Mouse (Mus musculus): ENCODE results near the gene Lcmt2. TPM values are rescaled to one million over a fixed set of nuclear protein-coding genes. Genes with fewer than 3 reads are reported as not detected.
"Not testable (repeated sequence)": the region's sequence is repeated elsewhere in the genome, so short reads cannot be mapped to it uniquely, and the experiment has no call there.

Gene Lcmt2
- polyA plus RNA-seq, 1 experiment = 13.3 TPM

DNA sequence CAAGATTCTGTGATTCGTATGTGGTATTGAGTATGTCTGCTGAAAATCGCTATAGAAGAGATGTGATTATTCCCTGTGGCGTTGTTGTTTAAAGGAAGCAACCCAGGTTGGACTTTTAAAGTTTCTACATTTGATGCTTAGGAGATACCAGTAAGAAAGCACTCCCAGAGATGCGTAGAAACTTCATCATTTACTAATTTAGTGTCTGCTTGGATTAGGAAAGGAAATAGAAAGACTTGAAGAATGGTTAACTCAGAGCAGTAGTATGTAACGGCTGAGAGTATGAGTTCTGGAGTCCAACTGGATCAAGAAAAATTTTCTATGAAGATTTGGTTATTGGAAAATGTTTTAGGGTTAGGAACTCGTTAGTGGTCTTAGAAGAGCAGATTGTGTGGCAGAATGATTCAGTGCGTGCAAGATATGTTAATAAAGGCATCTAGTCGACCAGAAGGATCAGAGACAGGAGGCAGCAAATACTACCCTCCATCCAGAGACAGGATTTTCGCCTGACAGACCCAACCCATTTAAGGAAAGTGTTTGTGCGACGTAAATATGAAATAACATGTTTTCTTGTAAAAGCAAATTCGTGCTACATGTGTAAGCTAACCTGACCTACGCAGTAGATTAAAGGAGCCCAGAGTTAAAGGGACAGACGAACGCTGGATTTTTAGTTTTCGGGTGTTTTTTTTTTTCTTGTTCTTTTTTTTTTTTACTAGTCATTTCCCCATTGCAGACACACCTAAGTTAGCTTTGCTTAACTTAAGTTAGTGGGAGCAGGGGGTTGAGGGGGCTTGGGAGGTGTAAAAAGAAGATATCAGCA is 973 bp upstream of the Lcmt2 start:
- no peak for DNase-seq
- Histone ChIP-seq H3K4me3 (ENCODE audit: control insufficient read depth, insufficient read depth, low read length) (no peak overlapping the region), H3K36me3 (ENCODE audit: control insufficient read depth, insufficient read depth, low read length) (peaks cover 5% of the 10 kb centered on the region), H3K27me3 (ENCODE audit: control insufficient read depth, insufficient read depth, low read length) (no peaks in the 10 kb centered on the region), H3K4me1 (replicated peaks; ENCODE audit: control insufficient read depth, insufficient read depth, low read length) (peaks cover 13% of the 10 kb centered on the region), H3K27ac (ENCODE audit: control insufficient read depth, insufficient read depth, low read length) (no peak overlapping the region)
- no peak for TF ChIP-seq POLR2A (IDR thresholded peaks at IDR 0.05; ENCODE audit: control insufficient read depth, extremely low read depth, insufficient read depth, low read length, poor library complexity)
- TF ChIP-seq CTCF (IDR thresholded peaks at IDR 0.05; ENCODE audit: borderline replicate concordance, control insufficient read depth, extremely low read depth, insufficient read depth, low read length, poor library complexity) = no peak
- 70% methylated on average over 16 of the region's 16 CpGs for WGBS

DNA sequence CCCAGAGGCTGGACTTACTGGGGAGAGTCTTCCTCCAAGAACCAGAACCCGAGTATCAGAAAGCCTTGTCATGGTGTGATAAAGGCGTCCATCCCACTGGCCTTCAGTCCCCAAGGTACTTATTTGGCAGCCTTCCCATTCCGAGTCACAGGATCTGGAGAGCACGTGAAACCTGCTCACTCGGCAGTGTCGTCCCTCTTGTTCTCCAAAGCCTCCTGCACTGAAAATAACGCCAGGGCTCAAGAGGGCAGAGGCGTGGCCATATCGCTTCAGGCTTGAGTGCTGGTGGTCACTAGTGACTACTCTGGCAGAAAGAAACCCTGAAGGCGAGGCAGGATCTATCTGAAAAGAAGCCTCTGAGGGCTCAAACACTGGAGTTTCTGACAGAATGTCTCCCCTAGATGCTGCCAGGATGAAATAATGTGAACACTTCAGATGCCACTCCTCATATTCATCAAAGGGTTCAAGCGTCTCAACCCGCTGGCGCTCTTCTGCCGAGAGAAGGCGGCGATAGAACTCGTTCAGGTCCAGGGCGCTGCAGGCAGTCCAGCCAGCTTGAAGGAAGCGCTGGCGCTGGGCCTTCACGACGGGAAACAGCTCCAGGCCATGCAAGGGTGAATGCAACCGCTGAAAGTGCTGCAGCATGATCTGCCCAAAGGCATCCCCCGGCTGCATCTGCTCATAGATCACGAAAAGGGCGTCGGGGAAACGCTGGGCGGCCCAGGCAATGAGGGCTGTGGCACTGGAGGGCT is 1.0 kb downstream of the Lcmt2 start:
- H3K4me1 ChIP-seq (replicated peaks; ENCODE audit: control insufficient read depth, insufficient read depth, low read length) = peaks cover 13% of the 10 kb centered on the region
- TF ChIP-seq POLR2A (IDR thresholded peaks at IDR 0.05; ENCODE audit: control insufficient read depth, extremely low read depth, insufficient read depth, low read length, poor library complexity) = no peak
- TF ChIP-seq CTCF (IDR thresholded peaks at IDR 0.05; ENCODE audit: borderline replicate concordance, control insufficient read depth, extremely low read depth, insufficient read depth, low read length, poor library complexity) = no peak; the same call in 1 of the 2 replicates
- no peak for DNase-seq
- no peaks in the 10 kb centered on the region for H3K36me3 ChIP-seq (ENCODE audit: control insufficient read depth, insufficient read depth, low read length)
- no peaks in the 10 kb centered on the region for H3K27me3 ChIP-seq (ENCODE audit: control insufficient read depth, insufficient read depth, low read length)
- H3K27ac ChIP-seq (ENCODE audit: control insufficient read depth, insufficient read depth, low read length) = peak overlapping the region; percentile 12
- H3K4me3 ChIP-seq (ENCODE audit: control insufficient read depth, insufficient read depth, low read length) = peak overlapping the region; percentile 93
- 35% methylated on average over 29 of the region's 29 CpGs for WGBS

DNA sequence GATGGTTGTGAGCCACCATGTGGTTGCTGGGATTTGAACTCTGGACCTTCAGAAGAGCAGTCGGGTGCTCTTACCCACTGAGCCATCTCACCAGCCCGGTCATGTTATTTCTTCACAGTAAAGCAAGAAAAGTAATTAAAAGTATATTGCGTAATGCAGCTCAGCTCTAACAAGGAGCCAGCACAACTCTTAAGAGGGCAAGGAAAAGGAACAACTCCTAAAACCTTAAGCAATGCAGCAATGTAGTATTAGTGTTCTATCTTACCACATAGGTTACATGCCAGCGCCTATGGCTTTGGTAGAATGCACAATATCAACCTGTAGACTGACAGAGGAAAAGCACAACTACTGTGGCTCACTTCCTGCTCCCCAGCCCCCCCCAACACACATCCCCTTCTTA is 3.1 kb downstream of the Lcmt2 start:
- TF ChIP-seq CTCF (IDR thresholded peaks at IDR 0.05; ENCODE audit: borderline replicate concordance, control insufficient read depth, extremely low read depth, insufficient read depth, low read length, poor library complexity) (no peak), POLR2A (IDR thresholded peaks at IDR 0.05; ENCODE audit: control insufficient read depth, extremely low read depth, insufficient read depth, low read length, poor library complexity) (no peak)
- Histone ChIP-seq H3K36me3 (ENCODE audit: control insufficient read depth, insufficient read depth, low read length) (no peaks in the 10 kb centered on the region), H3K4me3 (ENCODE audit: control insufficient read depth, insufficient read depth, low read length) (no peak overlapping the region), H3K4me1 (replicated peaks; ENCODE audit: control insufficient read depth, insufficient read depth, low read length) (peaks cover 13% of the 10 kb centered on the region), H3K27ac (ENCODE audit: control insufficient read depth, insufficient read depth, low read length) (no peak overlapping the region), H3K27me3 (ENCODE audit: control insufficient read depth, insufficient read depth, low read length) (no peaks in the 10 kb centered on the region)
- 97% methylated on average over 4 of the region's 4 CpGs for WGBS
- DNase-seq = no peak

DNA sequence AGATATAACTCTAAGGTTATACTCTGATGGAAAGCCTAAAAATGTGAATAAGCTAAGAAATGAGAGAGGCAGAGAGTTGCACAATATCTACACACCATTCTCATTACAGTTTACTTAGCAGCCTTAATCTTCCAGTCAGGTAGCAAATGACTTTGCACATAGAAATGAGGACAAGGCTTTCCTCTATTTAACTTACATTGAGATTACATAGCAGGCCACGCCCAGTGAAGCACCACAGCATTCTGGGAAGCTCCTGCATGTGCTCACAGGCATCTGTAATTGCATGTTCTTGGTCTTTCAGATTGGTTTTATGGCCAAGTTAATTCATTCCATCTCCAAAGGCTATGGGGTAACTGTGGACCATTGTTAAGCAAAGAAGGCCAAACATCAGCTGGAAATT is 7.6 kb downstream of the Lcmt2 start:
- no peak for DNase-seq
- H3K4me3 ChIP-seq (ENCODE audit: control insufficient read depth, insufficient read depth, low read length) = no peak overlapping the region
- H3K4me1 ChIP-seq (replicated peaks; ENCODE audit: control insufficient read depth, insufficient read depth, low read length) = no peaks in the 10 kb centered on the region
- H3K36me3 ChIP-seq (ENCODE audit: control insufficient read depth, insufficient read depth, low read length) = no peaks in the 10 kb centered on the region
- no peaks in the 10 kb centered on the region for H3K27me3 ChIP-seq (ENCODE audit: control insufficient read depth, insufficient read depth, low read length)
- no peak overlapping the region for H3K27ac ChIP-seq (ENCODE audit: control insufficient read depth, insufficient read depth, low read length)
- WGBS = 88% methylated on average over 1 of the region's 1 CpGs
- TF ChIP-seq POLR2A (IDR thresholded peaks at IDR 0.05; ENCODE audit: control insufficient read depth, extremely low read depth, insufficient read depth, low read length, poor library complexity) = no peak

DNA sequence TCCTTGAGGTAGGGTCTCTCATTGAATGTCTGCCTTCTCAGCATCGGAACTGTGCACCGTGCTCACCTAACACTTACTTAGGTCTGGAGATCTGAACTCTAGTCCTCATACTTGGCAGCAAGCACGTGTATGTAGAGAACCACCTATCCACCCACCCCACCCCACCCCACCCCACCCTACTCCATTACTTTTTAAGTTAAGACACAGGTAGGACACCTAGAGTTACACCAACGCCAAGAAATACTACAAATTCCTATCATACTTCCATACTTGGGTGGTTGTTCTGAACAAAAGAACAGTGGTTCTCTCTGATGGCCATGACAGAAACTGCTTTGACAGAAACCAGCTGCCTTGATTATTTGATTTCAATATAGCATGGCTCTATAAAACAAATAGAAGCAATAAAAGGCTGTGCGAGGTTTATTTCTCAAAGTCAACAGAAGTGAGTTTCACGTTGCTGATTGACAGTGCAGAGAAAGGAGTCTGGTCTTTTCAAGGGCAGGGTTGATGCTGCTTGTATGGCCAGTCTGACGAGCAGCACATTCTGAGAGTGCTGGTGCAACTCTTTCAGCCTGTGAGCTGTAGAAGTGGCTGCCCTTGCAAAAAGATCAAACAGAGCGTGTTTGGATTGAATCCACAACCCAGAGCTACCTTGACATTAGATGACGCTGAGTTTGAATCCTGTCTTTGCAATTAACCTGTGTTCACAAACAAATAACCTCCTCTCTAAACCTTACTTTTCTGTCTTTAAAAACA is 11.4 kb downstream of the Lcmt2 start:
- Histone ChIP-seq H3K27me3 (ENCODE audit: control insufficient read depth, insufficient read depth, low read length) (no peaks in the 10 kb centered on the region), H3K27ac (ENCODE audit: control insufficient read depth, insufficient read depth, low read length) (no peak overlapping the region), H3K36me3 (ENCODE audit: control insufficient read depth, insufficient read depth, low read length) (no peaks in the 10 kb centered on the region), H3K4me3 (ENCODE audit: control insufficient read depth, insufficient read depth, low read length) (no peak overlapping the region), H3K4me1 (replicated peaks; ENCODE audit: control insufficient read depth, insufficient read depth, low read length) (no peaks in the 10 kb centered on the region)
- TF ChIP-seq POLR2A (IDR thresholded peaks at IDR 0.05; ENCODE audit: control insufficient read depth, extremely low read depth, insufficient read depth, low read length, poor library complexity) (no peak), CTCF (IDR thresholded peaks at IDR 0.05; ENCODE audit: borderline replicate concordance, control insufficient read depth, extremely low read depth, insufficient read depth, low read length, poor library complexity) (no peak)
- no peak for DNase-seq
- 86% methylated on average over 9 of the region's 9 CpGs for WGBS

DNA sequence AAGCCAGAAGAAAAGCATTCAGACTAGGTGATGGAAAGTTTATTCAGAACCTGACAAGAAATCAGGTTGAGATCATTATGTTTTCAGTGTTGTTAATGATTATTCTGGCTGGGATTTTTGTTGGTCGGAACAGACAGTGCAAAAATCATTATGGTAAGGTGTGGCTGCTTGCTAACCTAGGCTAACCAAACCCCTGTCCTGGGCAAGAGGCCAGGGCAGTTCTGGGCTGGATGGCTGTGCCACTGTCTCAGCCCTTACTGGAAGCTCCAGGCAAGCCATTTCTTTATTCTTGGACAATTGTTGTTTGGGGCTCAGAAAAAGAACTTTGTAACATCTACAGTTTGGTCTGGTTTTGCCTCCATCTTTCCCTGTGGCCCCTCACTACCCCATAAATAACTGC is 12.9 kb downstream of the Lcmt2 start:
- Histone ChIP-seq H3K36me3 (ENCODE audit: control insufficient read depth, insufficient read depth, low read length) (no peaks in the 10 kb centered on the region), H3K27ac (ENCODE audit: control insufficient read depth, insufficient read depth, low read length) (no peak overlapping the region), H3K4me1 (replicated peaks; ENCODE audit: control insufficient read depth, insufficient read depth, low read length) (no peaks in the 10 kb centered on the region), H3K27me3 (ENCODE audit: control insufficient read depth, insufficient read depth, low read length) (no peaks in the 10 kb centered on the region), H3K4me3 (ENCODE audit: control insufficient read depth, insufficient read depth, low read length) (no peak overlapping the region)
- TF ChIP-seq POLR2A (IDR thresholded peaks at IDR 0.05; ENCODE audit: control insufficient read depth, extremely low read depth, insufficient read depth, low read length, poor library complexity) (no peak), CTCF (IDR thresholded peaks at IDR 0.05; ENCODE audit: borderline replicate concordance, control insufficient read depth, extremely low read depth, insufficient read depth, low read length, poor library complexity) (no peak)
- WGBS = 89% methylated on average over 1 of the region's 1 CpGs
- no peak for DNase-seq

DNA sequence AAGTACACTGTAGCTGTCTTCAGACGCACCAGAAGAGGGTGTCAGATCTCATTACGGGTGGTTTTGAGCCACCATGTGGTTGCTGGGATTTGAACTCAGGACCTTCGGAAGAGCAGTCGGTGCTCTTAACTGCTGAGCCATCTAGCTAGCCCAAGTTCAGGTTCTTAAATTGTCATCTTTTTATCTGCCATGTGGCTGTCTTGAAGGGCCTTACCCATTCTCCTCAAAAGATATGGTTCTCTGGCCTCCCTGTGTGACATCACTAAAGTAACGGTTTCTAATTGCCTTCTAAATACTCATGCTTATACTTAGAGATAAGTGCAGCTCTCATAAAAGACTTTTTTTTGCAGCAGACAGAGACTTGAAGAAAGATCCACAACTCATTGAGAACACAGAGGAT is 14.2 kb downstream of the Lcmt2 start:
- DNase-seq; H3K4me3 ChIP-seq (ENCODE audit: control insufficient read depth, insufficient read depth, low read length); H3K36me3 ChIP-seq (ENCODE audit: control insufficient read depth, insufficient read depth, low read length); H3K27ac ChIP-seq (ENCODE audit: control insufficient read depth, insufficient read depth, low read length); H3K4me1 ChIP-seq (replicated peaks; ENCODE audit: control insufficient read depth, insufficient read depth, low read length); H3K27me3 ChIP-seq (ENCODE audit: control insufficient read depth, insufficient read depth, low read length): not testable (repeated sequence)
- 99% methylated on average over 5 of the region's 5 CpGs for WGBS

Measured in thymus, adult 2 months (tissue).